Mouse (Mus musculus): ENCODE results near the gene Kif28. TPM values are rescaled to one million over a fixed set of nuclear protein-coding genes. Genes with fewer than 3 reads are reported as not detected.

The Kif28 gene
- polyA plus RNA-seq, 2 experiments from 2014 or later = not detected

Other genes with a start within 250 kb of the Kif28 start
- gene Smyd3, start 227.2 kb downstream of the Kif28 start, polyA plus RNA-seq (2017; shearing (Covaris generic)) = 10 to 100 TPM; 46.9 to 47.9 TPM
- 10 to 100 TPM; 29.1 to 33.3 TPM for gene Tfb2m, start 199.0 kb downstream of the Kif28 start, polyA plus RNA-seq (2017; shearing (Covaris generic))
- 10 to 100 TPM; 15.5 to 22.3 TPM for gene Cnst, start 198.9 kb downstream of the Kif28 start, polyA plus RNA-seq (2017; shearing (Covaris generic))
- 10 to 100 TPM; 10.1 to 16.1 TPM for gene Sccpdh, start 77.1 kb downstream of the Kif28 start, polyA plus RNA-seq (2017; shearing (Covaris generic))
- gene Gm10518, start 58.1 kb upstream of the Kif28 start, polyA plus RNA-seq (2017; shearing (Covaris generic)) = not detected
- 10 to 100 TPM; 24.3 to 25.5 TPM for gene Ahctf1, start 58.4 kb upstream of the Kif28 start, polyA plus RNA-seq (2017; shearing (Covaris generic))
- under 1 TPM; 0.36 to 0.43 TPM for gene Cdc42bpa, start 215.2 kb upstream of the Kif28 start, polyA plus RNA-seq (2017; shearing (Covaris generic))

All from CD4-positive, CD25-positive, alpha-beta regulatory T cell, adult 4 months (primary cell).